Mouse (Mus musculus): Measurements from ENCODE around the gene Lig1.

Lig1 gene

DNA sequence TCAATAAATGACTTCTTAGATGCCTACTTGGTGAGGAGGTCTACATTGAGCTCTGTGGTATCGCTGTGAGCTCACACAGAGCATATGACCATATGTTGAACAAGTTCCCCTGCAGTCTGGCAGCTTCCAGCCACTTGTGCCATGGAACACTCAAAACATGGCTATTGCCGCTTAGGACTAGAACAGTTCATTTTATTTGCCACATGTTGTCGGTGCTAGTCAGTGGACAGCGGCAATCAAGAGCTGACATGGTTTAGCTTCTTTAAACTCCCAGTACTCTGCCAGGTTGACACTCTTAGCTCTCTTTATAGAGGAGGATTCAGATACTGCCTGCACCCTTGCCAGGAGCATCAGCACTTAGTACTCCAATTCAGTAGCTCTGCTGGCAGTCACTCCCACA lies 34.3 kb downstream of the Lig1 start:
- DNase-seq, result no peak

- peak; percentile 4 for DNase-seq
These were observed 37.1 kb downstream of the Lig1 start for GRCm38 (mm10) chr7:13314095-13314597.

GRCm38 (mm10) chr7:13321424-13321823 lies 44.3 kb downstream of the Lig1 start:
- no peak for DNase-seq

DNA sequence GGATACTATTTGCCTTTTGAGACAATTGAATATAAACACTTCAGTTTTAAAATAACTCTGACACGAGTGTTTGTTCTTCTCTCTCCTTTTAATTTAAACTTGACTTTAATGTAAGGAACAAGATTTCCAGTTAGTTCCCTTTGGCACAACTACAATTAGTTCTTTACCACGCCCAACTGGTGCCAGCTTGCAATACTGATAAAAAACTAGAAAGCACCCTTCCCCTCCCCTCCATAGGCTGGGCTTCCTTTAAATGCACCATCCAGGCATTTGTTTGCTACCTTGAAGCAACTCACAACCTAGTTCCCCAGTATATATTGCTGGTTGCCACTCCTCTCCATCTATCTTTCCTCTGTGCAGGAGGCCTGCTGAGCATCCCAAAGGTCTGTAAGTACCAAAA lies 47.2 kb downstream of the Lig1 start, which contains the start of gene Pla2g4c:
Pla2g4c (plus strand) TSS at position 340 of the 400 bp plus-strand sequence.
- no peak for DNase-seq

DNA sequence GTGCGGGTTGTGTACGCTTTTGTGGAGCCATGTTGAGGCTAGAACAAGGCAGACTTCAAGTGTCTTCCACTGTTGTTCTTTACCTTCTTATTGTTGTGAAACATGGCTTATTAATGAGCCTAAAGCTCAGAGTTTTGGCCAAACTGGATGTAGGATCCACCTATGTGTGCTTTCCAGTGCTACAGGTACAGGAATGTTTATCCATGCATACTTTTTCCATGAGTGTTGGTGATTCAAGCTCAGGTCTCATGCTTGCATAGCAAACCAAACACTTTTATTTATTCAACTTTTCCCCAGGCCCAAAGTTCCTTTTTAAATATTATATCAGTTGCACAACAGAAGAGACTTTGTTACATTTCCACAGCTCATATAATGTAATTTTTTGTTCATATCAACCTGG lies 53.5 kb downstream of the Lig1 start:
- DNase-seq, result no peak

DNA sequence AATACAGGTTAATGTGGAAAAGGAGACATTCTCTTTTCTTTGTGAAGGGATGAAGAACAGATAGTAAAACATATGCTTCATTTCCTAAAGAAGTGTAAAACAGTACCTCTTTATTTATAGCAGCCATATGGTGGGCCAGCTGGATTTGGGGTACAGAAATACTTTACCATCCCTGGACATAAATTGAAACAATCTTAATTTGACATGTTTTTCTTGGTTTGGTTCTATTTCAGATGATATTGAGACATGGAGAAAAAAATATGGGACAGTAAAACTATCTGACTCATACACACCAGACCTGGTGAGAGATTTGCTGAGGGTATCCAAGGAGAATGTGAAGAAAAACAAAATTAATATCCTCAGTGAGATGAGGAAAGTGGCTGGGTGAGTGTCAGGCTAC lies 78.9 kb downstream of the Lig1 start:
- peak; percentile 4 for DNase-seq

All from layer of hippocampus, adult 9-11 months (tissue).